Mouse (Mus musculus) liver, adult 2 months (tissue): ENCODE measurements around the gene Nrip2.

ENCODE experiments used
- CTCF ChIP-seq: fragments of 200-500 bp; IDR thresholded peaks from 2 replicates; pipeline ENCODE4 v1.5.1; 2011; ENCODE audit warnings: low read depth, low read length, control low read depth
- POLR2A ChIP-seq: fragments of 200-500 bp; IDR thresholded peaks from 2 replicates; pipeline ENCODE4 v1.6.1; 2011; ENCODE audit warnings: low read length, control low read depth; ENCODE audit not compliant: insufficient read depth; ENCODE audit errors: extremely low read depth

GRCm38 (mm10) chr6:128437288-128437687 is 38.2 kb downstream of the Nrip2 start:
- TF ChIP-seq CTCF (no peak), POLR2A (no peak)
